Mouse (Mus musculus): ENCODE measurements at regions not wholly inside any gene's neighbourhood (a gene's known extent, or its start where the extent isn't known, plus 50 kb on each side); places are given as distances from the start of the nearest gene placed in this dataset.

DNA sequence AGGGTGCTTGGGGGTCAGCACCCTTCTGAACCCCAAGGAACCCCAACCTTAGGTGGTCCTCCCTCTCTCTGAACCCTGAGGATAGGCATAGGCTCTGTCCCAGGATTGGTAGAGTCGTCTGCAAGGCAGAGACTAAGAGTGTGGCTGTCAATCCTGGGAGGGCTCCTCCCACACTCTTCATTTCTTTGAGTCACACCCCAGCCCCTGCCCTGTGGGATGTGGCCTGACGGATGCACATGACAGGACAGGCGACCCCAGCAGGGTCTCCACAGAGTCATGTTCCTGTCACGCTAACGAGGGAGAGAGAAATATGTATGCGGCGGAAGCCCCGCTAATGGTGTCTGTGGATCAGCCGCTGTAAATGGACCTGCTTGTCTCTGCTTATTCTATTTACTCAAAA, 162.0 kb downstream of the Ajap1 start:
- TF ChIP-seq CTCF (IDR thresholded peaks at IDR 0.05; ENCODE audit: low read depth, low read length) (no peak), POLR2A (IDR thresholded peaks at IDR 0.05; ENCODE audit: borderline replicate concordance, low read depth, low read length) (no peak)
